Mouse (Mus musculus): ENCODE measurements around the gene Phtf1.

The Phtf1 gene

DNA sequence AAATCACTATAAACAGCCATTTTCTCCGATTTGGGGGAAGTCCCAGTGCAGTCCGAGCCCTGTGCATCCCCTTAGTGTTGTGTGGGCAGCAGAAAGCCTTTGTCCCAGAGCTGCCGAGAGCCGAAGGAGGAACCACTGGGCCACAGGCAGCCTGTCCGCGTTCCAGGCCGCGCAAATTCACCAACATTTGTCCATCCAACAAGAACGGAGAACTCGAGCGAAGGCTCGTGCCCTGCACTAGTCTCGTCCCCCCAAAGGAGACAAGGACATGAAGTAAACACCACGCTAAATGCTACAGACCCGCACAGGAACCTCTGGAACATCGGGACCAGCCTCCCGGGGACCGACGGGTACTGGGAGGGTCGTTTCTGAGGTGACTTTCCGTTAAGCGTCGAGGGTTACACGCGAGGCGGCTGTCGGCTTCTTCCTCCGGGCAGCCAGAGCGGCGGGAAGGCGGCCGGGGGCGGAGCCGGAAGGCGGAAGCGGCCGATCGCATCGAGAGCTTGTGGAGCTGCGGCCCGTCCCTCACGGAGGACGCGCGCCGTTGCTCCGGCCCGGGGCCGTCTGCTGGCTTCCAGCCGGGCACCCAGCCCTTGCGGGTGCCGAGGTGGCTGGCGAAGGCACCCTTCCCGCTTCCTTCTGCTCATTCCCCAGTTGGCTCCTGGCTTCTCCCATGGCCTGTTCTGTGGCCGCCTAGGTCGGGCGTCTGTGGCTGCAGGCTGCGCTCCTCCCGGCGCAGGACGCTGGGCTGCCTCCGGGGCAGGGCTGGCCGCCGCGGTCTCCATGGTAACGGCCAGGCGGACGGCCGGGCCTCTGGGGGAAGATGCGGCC, at the start of gene Phtf1:
Phtf1 (plus strand) TSS at position 250 of the 831 bp plus-strand sequence.
- peak; percentile 81 for DNase-seq

DNA sequence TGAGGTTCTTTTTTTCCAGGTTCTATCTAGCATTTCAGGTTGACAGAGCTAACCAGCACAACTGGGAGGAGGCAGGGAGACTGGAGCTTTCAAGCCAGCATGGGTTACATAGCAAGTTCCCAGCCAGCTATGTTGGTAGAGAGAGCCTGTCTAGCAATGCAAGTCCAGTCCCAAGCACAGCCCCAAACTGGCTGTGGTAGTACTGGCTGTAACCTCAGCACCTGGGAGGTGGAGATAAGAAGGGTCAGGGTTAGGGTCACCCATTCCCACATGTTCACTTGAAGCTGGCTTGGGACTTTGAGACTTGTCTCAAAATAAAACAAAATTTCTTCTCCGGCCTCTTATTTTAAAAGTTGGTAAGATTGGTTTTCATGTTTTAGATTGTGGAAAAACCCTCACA, 47.8 kb upstream of the Phtf1 start:
- no peak for DNase-seq

DNA sequence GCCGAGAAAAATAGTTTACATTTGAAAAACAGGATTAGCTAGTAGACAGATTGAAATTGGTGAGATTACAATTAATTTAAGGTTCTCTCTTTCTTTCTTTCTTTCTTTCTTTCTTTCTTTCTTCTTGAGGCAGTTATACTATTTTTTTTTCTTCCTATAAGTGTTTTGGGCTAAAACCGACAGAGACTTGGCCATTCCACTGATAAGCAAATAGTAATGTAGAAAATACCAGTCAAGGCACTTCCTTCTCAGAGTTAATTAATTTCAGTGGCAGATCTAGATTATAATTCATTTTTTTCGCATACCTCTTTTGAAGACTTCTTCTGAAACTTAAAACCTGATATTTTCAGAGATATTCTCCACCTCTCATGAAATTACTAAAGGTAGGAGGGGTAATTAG, 42.6 kb upstream of the Phtf1 start:
- DNase-seq: no peak

DNA sequence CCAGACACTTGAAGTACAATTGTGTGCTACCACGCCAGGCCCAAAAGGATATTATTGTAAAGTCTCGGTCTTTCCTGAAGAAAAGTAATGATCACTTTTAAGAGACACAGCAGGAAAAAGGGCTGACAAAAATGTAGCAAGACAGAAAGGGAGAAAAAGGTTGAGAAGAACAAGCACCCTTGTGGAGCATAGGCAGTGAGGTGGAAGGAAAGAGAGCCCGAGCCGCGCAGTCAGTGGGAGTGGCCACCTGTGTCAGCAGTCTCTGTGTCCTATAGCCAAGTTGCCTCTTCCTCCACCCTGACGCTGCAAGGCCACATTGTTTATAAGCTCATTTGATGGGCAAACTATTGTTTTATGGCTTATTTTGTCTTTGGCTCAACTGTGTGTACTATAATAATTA, 40.4 kb upstream of the Phtf1 start:
- DNase-seq: no peak

DNA sequence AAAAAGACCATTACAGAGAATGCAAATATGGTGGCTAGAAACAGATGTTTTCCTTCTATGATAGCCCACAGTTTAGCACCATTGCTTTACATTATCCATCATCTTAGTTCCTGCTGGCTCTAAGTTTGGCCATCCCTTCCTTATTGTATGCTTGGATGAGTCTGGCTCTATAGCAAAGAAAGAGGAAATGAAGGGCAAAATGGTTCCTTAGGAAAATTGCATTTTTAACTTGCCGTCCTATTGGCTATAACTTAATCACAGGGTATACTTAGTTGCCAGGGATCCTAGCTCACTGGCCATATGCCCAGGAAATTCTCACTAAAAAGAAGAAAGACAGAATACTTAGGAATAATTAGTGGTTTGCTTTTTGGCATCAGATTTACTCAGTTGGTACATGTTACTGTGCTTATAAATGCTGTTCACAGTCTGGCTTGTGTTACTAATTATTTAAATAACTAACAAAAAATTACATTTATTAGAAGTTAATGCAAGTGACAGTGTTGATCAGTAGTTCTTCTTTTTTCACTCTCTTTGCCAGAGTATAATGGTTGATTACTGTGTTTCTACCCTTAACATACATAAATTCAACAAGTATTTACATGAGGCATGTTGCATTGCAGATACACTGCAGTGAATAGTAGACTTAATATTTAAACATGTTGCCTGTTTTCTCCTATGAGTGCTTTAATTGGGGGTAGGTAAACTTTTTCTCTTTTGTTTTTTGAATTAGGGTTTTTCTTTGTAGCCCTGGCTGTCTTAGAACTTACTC, 22.9 kb upstream of the Phtf1 start:
- peak; percentile 24 for DNase-seq

DNA sequence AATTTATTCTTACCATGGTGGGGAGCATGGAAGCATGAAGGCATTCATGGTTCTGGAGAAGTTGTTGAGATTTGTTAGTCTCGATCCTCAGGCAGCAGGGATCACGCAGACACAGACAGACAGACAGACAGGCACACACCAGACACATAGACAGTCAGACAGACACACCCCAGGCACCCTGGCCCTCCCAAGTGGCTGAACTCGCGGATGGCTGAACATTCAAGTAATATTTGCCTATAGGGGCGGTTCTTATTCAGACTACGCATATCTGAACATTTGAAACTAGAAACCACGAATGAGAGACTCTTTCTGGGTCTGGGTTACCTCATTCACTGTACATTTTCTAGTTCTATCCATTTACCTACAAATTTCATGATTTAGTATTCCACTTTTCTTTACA, 19.2 kb upstream of the Phtf1 start:
- DNase-seq: no peak

DNA sequence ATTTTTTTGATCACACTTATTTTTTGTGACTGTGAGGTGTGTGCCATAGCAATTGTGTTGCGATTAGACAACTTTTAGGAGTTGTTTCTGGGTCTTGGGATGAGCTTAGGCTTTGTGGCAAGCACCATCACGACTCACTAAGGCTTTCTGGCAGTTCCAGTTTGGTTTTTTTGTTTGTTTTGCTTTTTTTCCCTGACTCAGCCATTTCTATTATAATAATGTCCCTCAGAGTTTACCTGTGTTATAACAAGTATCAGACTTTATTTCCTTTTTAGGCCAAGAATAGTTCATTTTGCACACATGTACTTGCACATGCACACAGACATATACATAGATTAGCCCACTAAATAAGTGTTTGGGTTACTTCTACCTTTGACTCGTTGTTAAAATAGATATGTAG, 7.3 kb upstream of the Phtf1 start:
- DNase-seq: no peak

DNA sequence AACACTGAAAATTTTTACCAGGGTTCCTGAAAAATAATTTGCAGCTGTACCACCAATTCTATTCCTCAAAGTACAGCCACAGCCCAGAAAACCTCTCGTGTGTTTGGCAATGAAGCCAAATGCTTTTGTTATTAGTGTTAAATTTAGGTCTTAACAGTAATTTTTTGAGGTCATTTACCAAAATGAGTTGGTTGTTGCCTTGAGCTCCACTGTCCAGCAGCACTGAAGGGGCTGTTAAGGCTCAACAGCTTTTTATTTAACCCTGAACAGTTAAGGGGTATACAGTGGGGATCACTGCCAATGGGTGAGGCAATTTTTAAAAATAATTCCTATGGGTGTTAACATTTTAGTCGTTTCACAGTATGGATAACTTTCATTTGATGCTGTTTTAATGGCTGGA, 679 bp upstream of the Phtf1 start:
- DNase-seq: no peak

DNA sequence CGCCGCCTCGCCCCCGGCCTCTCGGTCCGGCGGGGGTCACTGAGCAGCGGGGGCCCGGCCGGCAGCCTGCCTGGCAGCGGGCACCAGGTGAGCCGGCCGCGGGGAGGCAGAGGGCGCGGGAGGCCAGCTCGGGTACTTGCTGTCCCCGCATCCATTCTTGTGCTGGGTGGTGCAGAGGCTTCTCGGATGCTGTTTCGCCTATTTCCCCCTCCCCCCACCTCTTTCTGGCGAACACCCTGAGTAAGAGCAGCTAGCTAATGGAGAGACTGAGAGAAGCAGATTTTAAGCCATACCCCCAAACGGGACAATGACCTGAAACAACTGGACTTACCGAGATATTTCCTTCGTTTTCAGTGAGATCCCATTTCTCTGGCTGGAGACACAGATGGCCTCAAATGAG, 791 bp downstream of the Phtf1 start:
- peak; percentile 59 for DNase-seq

DNA sequence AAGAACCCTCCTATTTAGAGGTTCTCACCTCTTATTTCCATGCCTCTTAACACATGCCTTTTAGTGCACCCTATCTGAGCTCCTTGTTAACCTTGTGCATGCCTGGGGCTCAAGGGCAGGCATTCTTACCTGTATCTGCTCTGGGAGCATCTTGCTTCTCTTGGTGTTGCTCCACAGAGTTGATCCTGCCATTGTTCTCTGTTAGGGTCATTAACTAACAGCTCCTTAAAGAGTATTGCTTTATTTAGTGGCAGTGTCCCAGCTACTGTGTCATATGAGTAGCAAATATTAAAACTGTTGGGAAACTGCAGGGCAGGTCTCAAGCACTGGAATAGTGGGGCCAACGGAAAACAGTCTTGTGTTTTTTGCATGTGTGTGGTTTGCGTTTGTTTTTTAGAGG, 3.2 kb downstream of the Phtf1 start:
- DNase-seq: no peak

DNA sequence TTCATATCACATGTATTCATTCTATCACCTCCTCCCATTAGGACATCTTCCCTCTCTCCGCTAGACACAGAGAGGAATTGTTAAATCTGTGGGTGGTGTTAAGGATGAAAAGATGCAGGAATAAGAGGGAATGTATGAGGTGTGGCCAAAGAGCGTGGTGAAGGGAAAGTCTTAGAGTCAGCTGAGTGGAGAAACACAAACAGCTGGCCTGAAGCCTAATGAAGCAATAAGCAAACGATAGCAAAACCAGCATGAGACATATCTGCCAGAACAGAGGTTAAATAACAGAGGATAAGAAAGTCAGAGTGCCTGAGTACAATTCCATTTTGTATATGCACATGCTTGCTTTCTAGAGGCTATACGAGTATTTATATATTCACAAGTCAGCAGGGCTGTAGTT, 16.6 kb downstream of the Phtf1 start:
- DNase-seq: no peak

DNA sequence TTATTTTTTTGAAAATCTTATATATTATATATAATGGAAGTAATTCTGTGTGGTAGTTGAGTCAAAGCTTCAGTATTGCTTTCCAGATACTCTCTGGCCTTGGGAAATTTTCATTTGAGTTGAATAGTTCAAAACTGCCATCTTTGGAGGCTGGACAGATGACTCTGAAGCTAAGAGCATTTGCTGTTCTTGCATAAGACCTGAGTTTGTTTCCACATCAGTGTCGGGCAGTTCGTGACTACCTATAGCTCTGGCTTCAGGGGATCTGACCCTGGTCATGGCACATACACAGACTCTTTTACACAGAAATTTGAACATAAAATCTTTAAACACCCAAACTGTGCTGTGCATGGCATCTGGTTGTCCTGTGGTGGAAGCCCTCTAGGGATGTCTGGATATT, 17.3 kb downstream of the Phtf1 start:
- no peak for DNase-seq

DNA sequence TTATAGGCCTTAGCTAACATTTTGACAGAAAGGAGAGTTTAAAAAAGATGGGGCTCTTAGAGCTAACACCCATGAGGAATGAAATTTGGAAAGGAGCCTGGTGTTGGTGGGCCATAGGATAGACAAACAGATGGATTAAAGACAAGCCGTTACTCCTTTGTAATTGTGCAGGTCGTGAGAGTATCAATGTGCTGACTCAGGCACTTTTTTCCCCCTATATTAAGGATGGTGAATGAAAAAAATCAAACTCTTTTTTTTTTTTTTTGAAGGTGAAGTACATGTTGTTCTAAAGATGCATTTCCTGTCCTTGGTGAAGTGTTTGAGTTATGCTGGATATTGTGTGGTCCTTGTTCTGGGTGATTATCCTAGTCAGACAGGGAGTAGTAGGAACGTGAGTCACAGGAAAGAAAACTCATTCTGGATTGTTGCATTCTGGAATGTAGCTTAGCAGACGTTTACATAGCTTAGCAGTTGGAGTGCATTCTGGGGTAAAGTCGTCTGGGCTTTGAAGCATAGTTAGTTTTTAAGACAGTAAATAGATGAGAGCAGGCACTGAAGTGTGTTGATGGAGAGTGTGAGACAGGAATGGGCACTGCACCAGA, 20.0 kb downstream of the Phtf1 start:
- no peak for DNase-seq

DNA sequence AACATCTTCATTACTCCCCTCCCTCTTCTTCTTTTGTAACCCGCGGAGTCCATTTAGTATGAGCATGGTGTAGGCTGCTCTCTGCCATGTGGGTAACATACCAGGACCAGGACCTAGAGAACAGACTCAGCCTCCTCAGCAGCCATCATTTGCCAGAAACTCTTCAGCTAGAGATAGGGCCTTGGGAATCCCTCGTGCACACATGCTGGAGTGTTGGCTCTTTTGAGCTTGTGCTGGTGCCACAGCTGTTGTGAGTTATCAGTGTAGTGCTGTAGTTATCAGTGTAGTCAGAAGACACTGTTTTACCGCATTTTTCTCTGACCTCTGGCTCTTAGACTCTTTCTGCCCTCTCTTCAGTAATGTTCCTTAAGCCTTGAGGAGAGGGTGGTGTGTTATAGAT, 21.4 kb downstream of the Phtf1 start:
- no peak for DNase-seq

DNA sequence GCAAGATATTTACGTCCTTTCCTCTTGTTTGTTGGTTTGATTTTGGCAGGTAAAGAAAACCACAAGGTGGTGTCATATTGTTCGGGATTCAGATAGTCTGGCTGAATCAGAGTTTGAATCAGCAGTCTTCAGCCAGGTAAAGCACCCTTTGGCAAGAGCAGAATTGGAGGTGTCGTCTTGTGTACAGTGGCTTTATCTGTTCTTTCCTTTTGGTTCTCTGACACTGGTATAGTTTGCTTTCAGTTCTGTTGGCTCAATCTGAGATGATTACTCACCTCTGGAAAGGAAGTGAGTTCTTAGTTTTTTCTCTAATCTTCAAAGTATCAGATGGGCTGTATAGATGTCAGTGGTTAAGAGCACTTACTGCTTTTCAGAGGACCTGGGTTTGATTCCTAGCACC, 23.4 kb downstream of the Phtf1 start:
- DNase-seq: no peak

DNA sequence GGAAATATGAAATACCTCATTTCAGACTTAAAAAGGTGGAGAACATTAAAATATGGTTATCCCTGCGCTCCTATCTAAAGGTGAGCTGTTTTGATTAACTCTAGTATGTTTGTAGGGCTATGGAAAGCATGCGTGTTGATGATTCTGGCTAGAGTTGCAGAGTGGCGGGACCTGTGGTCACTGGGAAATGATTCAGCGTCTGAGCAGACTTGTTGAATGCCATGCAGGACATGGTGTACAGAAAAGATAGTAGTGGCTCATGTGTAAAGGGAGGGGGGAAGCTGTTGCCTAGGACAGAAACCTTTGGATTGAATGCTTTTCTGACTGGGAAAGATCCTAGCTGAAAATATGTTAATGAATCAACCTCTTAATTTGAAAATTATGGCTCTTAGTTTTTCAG, 30.8 kb downstream of the Phtf1 start:
- DNase-seq: no peak

DNA sequence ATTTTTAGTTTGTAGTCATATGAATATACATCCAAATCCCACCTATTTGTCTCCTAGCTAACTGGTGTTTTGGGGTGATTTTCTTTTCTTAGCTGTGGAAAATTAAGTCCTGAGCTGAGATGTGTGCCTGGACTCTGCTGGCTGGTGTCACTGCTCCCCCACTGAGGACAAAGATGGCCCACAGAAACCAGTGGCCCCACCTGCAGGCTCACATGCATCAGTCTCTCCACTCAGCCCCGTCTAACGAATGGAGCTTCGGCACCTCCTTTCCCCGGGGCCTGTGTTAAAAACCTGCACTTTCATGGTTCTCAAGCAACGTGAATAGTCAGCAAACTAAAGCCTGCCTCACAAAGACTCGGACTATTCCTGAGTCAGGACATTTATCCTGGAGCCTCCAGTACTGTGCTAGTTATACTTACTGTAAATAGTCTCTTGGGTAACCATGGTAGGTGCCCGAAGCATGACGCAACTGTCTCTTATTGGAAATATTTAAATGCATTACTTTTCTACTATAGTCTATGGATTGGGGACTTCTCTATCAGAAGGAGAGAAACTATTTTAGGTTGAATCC, 39.1 kb downstream of the Phtf1 start:
- no peak for DNase-seq

DNA sequence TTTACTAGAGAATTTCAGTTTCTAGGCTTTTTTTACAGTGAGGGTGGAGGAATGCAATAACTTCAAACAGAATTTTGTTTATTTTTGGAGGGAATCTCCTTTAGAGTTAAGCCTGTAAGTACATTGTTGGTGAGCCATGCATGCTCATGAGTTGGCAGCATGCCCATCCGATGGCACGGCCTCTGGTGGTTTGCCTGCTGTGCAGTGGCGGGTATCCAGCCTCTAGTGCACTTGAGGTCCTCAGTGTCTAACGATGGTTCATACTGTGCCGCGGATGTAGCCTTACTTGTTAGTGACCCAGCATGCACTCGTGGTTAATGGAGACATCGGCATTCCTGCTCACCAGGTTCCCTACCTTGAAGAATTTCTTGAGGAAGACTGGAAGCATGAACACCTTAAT, 39.6 kb downstream of the Phtf1 start:
- DNase-seq: peak; percentile 40

DNA sequence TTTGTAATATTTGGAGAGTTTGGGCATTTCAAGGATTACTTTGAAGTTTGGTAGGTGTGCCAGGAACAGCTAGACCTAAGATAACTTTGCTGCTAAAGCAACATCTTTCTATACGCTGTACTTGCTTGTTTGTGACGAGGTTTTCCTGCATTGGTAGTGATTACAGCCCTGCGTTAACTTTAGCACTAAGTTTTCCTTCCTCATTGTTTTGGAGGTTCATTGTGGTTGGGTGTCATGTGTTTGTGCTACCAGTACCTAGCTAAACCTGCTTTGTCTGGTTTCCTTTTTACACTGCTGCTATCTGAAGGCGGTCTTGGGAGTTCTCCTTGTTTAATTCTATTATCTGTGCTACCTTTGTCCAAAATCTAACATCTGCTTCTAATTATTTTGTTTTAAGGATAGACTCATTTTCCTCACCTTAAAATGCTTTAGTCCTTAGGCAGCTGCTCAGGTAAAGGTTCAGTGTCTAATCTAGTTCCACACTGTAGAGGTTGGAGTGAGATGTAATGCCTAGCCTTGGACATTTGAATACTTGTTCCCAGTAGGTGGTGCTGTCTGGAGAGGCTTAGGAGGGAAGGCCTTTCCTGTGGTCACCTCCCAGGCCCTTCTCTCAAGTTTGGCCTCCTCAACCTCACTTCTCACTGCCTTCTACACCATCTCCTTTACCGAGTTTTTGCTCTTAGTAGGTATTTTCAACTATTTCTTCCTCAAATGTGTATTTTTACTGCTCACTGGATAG, 42.2 kb downstream of the Phtf1 start:
- no peak for DNase-seq

DNA sequence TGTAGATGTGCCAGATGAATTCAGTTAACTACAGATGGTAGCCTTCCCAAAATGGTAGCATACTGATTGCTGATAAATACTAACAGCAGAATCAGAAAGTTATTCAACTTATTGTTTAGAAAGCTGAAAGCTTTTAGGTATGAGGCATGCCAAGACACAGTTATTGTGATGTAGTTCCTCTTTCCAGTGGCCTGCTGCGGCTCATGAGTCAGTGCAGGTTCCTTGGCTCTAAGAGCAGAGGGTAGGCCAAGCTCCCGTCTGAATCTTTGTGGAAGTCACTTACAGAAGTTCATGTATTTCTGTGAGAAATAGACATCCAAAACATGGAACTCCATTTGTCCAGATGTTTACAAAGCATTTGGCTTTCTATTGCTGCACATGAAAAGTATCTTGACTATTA, 44.1 kb downstream of the Phtf1 start:
- no peak for DNase-seq

DNA sequence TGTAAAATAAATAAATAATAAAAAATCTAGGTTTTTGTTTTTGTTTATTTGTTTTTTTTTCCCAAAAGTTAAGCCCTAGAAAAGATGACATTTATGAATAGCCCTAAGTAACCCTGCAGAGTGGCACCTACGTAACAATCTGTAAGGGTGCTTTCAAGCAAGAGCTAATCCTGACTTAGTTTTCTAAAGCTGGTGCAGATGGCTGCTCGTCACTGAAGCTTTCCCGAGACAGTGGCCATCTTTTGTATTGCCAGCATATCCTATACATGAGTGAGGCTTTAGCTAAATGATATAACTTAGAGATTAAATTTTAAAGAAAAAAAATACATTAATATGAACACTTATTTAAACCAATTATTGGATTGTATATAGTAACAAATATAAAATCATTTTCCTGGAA, 50.0 kb downstream of the Phtf1 start:
- no peak for DNase-seq

DNA sequence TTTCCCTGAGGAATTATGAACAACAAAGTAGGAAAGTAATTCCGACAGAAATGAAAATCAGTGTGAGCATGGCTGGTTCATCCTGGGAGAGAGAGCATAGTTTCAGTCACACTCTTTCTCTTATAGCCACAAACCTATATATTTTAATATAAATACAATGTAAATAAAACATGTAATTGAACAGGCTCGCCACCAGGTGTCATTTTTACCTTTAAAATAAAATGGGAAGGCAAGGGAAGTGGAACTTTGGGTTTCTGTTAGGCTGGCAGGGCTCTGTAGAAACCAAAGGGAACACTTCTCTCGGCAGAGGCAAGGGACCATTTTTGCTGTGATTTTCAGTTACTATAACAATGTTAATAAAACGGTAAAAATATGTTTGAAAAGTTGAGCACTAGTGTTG, 51.5 kb downstream of the Phtf1 start:
- no peak for DNase-seq

DNA sequence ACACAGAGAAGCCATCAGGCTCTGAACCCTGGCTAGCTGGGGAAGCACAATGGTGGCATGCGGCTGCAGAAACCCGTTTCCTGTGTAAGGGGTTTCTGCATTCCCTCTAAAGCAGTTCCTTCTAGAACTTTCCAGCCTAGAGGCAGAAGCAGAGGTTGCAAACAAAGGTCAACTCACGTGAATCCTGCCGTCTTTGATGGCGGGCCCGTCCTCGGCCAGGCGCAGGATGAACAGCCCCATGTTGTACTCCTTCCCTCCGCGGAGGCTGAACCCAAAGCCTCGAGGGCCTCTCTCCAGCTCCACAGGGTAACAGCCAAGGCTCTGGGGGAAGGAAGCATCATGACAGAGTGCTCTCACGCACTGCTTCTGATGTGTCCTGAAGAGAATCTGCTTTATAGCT, 52.2 kb downstream of the Phtf1 start:
- DNase-seq: no peak

Data from right cerebral cortex, postnatal 14 days (tissue).